Mouse (Mus musculus) MEL (cell line): ENCODE measurements around the gene Cdk15. TPM values are rescaled to one million over a fixed set of nuclear protein-coding genes. Genes with fewer than 3 reads are reported as not detected.
A peak's percentile ranks its signal among the peaks of the same experiment; 100 is the strongest.

ENCODE experiments used
- DNase-seq: peaks from one replicate; pipeline ENCODE4 v3.0.0; 2011; ENCODE audit warnings: low read depth, low spot score
- H3K27ac ChIP-seq: 2 replicates; pipeline ENCODE4 v1.5.1; 2012; ENCODE audit warnings: low read depth, mild to moderate bottlenecking, control low read depth, low read length, moderate library complexity; ENCODE audit not compliant: control insufficient read depth
- H3K27me3 ChIP-seq, 2 experiments: fragments of 150-350 bp in 1 of 2; sonication (generic) in 1 of 2; 2 replicates each; pipeline ENCODE4 v1.6.1; 2012; ENCODE audit warnings: low read length in 2 of 2, mild to moderate bottlenecking in 2 of 2, improper control_type of control experiment in 1 of 2, moderate library complexity in 1 of 2; ENCODE audit not compliant: insufficient read depth in 2 of 2, control insufficient read depth in 1 of 2
- H3K36me3 ChIP-seq, 2 experiments: 2 replicates each; pipeline ENCODE4 v1.6.1; 2012 to 2014; ENCODE audit warnings: low read length in 2 of 2, improper control_type of control experiment in 1 of 2, inconsistent platforms in 1 of 2, mild to moderate bottlenecking in 1 of 2; ENCODE audit not compliant: insufficient read depth in 2 of 2, control insufficient read depth in 1 of 2
- H3K4me1 ChIP-seq, 2 experiments: fragments of 150-350 bp in 1 of 2; sonication (generic) in 1 of 2; 2 replicates each; pipeline ENCODE4 v1.6.1; 2012; ENCODE audit warnings: low read length in 2 of 2, improper control_type of control experiment in 1 of 2, mild to moderate bottlenecking in 1 of 2; ENCODE audit not compliant: insufficient read depth in 2 of 2, control insufficient read depth in 1 of 2
- H3K4me3 ChIP-seq, 2 experiments: fragments of 150-350 bp in 1 of 2; sonication (generic) in 1 of 2; 2 replicates each; pipeline ENCODE4 v1.5.1; 2012; ENCODE audit warnings: low read depth in 2 of 2, low read length in 2 of 2, mild to moderate bottlenecking in 2 of 2, moderate library complexity in 2 of 2, control low read depth in 1 of 2, improper control_type of control experiment in 1 of 2; ENCODE audit not compliant: control insufficient read depth in 1 of 2, insufficient read depth in 1 of 2
- H3K79me2 ChIP-seq: 2 replicates; pipeline ENCODE4 v1.6.1; 2012; ENCODE audit warnings: mild to moderate bottlenecking, low read length, moderate library complexity; ENCODE audit not compliant: control insufficient read depth, poor library complexity, insufficient read depth
- H3K9ac ChIP-seq: 2 replicates; pipeline ENCODE4 v1.6.1; 2012; ENCODE audit warnings: low read depth, mild to moderate bottlenecking, control low read depth, low read length, moderate library complexity; ENCODE audit not compliant: control insufficient read depth, poor library complexity, severe bottlenecking
- H3K9me3 ChIP-seq: fragments of 150-350 bp; sonication (generic); replicated peaks from 2 replicates; pipeline ENCODE4 v1.6.1; 2012; ENCODE audit warnings: mild to moderate bottlenecking, low read length, improper control_type of control experiment, moderate library complexity; ENCODE audit not compliant: insufficient read depth
- CHD1 ChIP-seq: IDR thresholded peaks from 2 replicates; pipeline ENCODE4 v1.6.1; 2012; ENCODE audit warnings: low read depth, mild to moderate bottlenecking, inconsistent platforms, low read length, improper control_type of control experiment
- CTCF ChIP-seq, 3 experiments: IDR thresholded peaks in 2 of 3; conservative IDR thresholded peaks in 1 of 3; 2 replicates each; pipeline ENCODE4 v1.5.1; 2011 to 2012; ENCODE audit warnings: low read length in 3 of 3, low read depth in 2 of 3, mild to moderate bottlenecking in 2 of 3, improper control_type of control experiment in 1 of 3, inconsistent platforms in 1 of 3, mixed read lengths in 1 of 3, moderate library complexity in 1 of 3; ENCODE audit not compliant: control insufficient read depth in 1 of 3, insufficient read depth in 1 of 3, poor library complexity in 1 of 3, severe bottlenecking in 1 of 3
- ELF1 ChIP-seq: IDR thresholded peaks from 2 replicates; pipeline ENCODE4 v1.6.1; 2014; ENCODE audit warnings: low read depth, mild to moderate bottlenecking, inconsistent platforms, low read length, improper control_type of control experiment, moderate library complexity
- EP300 ChIP-seq, 2 experiments: IDR thresholded peaks; 2 replicates each; pipeline ENCODE4 v1.6.1; 2011; ENCODE audit warnings: improper control_type of control experiment in 2 of 2, low read length in 2 of 2, low read depth in 1 of 2, mild to moderate bottlenecking in 1 of 2
- ETS1 ChIP-seq: IDR thresholded peaks from 2 replicates; pipeline ENCODE4 v1.6.1; 2012; ENCODE audit warnings: low read depth, mild to moderate bottlenecking, inconsistent platforms, low read length, improper control_type of control experiment, moderate library complexity
- GATA1 ChIP-seq: IDR thresholded peaks from 2 replicates; pipeline ENCODE4 v1.6.1; 2011; ENCODE audit warnings: low read depth, low read length, improper control_type of control experiment
- HCFC1 ChIP-seq: IDR thresholded peaks from 2 replicates; pipeline ENCODE4 v1.6.1; 2012; ENCODE audit warnings: low read depth, mild to moderate bottlenecking, inconsistent platforms, low read length, improper control_type of control experiment, moderate library complexity
- MAFK ChIP-seq: IDR thresholded peaks from 2 replicates; pipeline ENCODE4 v1.6.1; 2011; ENCODE audit warnings: low read depth, mild to moderate bottlenecking, low read length, improper control_type of control experiment, borderline replicate concordance
- MAX ChIP-seq: IDR thresholded peaks from 2 replicates; pipeline ENCODE4 v1.6.1; 2011; ENCODE audit warnings: low read length, improper control_type of control experiment
- MYB ChIP-seq: IDR thresholded peaks from 2 replicates; pipeline ENCODE4 v1.6.1; 2011; ENCODE audit warnings: mild to moderate bottlenecking, low read depth, low read length, improper control_type of control experiment
- MYC ChIP-seq: IDR thresholded peaks from 2 replicates; pipeline ENCODE4 v1.6.1; 2011; ENCODE audit warnings: low read depth, mild to moderate bottlenecking, low read length, improper control_type of control experiment, moderate library complexity
- NELFE ChIP-seq: IDR thresholded peaks from 2 replicates; pipeline ENCODE4 v1.6.1; 2011; ENCODE audit warnings: low read depth, low read length, improper control_type of control experiment
- POLR2AphosphoS5 ChIP-seq: IDR thresholded peaks from 2 replicates; pipeline ENCODE4 v1.6.1; 2012; ENCODE audit warnings: low read depth, borderline replicate concordance, mild to moderate bottlenecking, inconsistent platforms, low read length, moderate library complexity, mixed read lengths
- RCOR1 ChIP-seq: IDR thresholded peaks from 2 replicates; pipeline ENCODE4 v1.6.1; 2012; ENCODE audit warnings: low read depth, mild to moderate bottlenecking, inconsistent platforms, low read length, improper control_type of control experiment
- SIN3A ChIP-seq: IDR thresholded peaks from 2 replicates; pipeline ENCODE4 v1.6.1; 2012; ENCODE audit warnings: low read length, improper control_type of control experiment, inconsistent platforms
- SMC3 ChIP-seq: IDR thresholded peaks from 2 replicates; pipeline ENCODE4 v1.6.1; 2011; ENCODE audit warnings: low read depth, low read length, improper control_type of control experiment
- TAL1 ChIP-seq: IDR thresholded peaks from 2 replicates; pipeline ENCODE4 v1.6.1; 2012; ENCODE audit warnings: mild to moderate bottlenecking, inconsistent platforms, low read length, moderate library complexity, mixed read lengths
- TCF12 ChIP-seq: IDR thresholded peaks from 2 replicates; pipeline ENCODE4 v1.6.1; 2014; ENCODE audit warnings: low read depth, mild to moderate bottlenecking, inconsistent platforms, low read length, improper control_type of control experiment, moderate library complexity
- UBTF ChIP-seq: IDR thresholded peaks from 2 replicates; pipeline ENCODE4 v1.6.1; 2012; ENCODE audit warnings: low read depth, mild to moderate bottlenecking, inconsistent platforms, low read length, improper control_type of control experiment, moderate library complexity, borderline replicate concordance; ENCODE audit not compliant: insufficient read depth
- USF1 ChIP-seq: IDR thresholded peaks from 2 replicates; pipeline ENCODE4 v1.6.1; 2014; ENCODE audit warnings: low read depth, mild to moderate bottlenecking, inconsistent platforms, low read length, improper control_type of control experiment, moderate library complexity
- ZC3H11A ChIP-seq: IDR thresholded peaks from 2 replicates; pipeline ENCODE4 v1.6.1; 2012; ENCODE audit warnings: low read depth, mild to moderate bottlenecking, inconsistent platforms, low read length, improper control_type of control experiment
- ZMIZ1 ChIP-seq: IDR thresholded peaks from 2 replicates; pipeline ENCODE4 v1.6.1; 2012; ENCODE audit warnings: low read depth, mild to moderate bottlenecking, inconsistent platforms, low read length, improper control_type of control experiment, moderate library complexity
- polyA plus RNA-seq, 2 experiments: library from polyadenylated mRNA; stranded (reverse) in 1 of 2; unstranded in 1 of 2; fragments of >175 nt in 1 of 2; fragments of >200 nt in 1 of 2; gene quantifications; 2 replicates each; pipeline versions ENCODE4 v1.2.1 to v1.2.4; 2012; ENCODE audit warnings: low replicate concordance in 2 of 2, low read depth in 1 of 2; ENCODE audit not compliant: insufficient read length in 2 of 2, insufficient read depth in 1 of 2, missing spikeins in 1 of 2
- total RNA-seq: library from RNA; depleted of rRNA; stranded (reverse); fragments of 300-350 nt; gene quantifications from 2 replicates; pipeline ENCODE4 v1.2.3, GENCODE M21; 2012

Cdk15 gene
- total and polyA plus RNA-seq, 3 experiments: not detected

DNA sequence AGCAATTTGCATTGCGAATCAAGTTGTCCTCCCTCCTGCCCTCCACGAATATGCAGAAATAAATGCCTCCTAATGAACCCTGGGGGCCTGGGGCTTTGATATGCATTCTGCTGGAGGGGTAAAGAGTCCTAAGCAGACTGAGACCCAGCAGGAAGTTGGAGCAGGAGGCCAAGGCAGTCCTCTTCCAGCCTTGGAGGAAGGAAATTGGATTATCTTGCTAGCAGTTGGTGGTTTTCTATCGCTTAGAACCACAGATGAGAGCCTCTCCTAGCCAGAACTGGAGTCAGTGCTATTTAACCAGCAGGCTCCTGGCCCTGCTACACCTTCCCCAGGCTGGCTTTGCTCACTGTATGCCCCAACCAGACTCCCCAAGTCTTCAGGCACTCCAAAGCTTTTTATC is 119.9 kb downstream of the Cdk15 start:
- Histone ChIP-seq H3K27ac (peak overlapping the region; percentile 78), H3K4me1 (peaks cover 13 to 23% of the 10 kb centered on the region in 2 experiments), H3K9ac (no peak overlapping the region; the same call in 1 of the 2 replicates), H3K36me3 (peaks cover 0 to 20% of the 10 kb centered on the region in 2 experiments; a peak in 2 of 4 replicates), H3K4me3 (no peak overlapping the region), H3K9me3 (no peaks in the 10 kb centered on the region), H3K79me2 (no peaks in the 10 kb centered on the region), H3K27me3 (no peaks in the 10 kb centered on the region)
- peak; percentile 80 for DNase-seq
- TF ChIP-seq POLR2AphosphoS5 (no peak), CTCF (IDR thresholded peaks at IDR 0.05 in 2 of 3, conservative IDR thresholded peaks at IDR 0.05 in 1 of 3; ENCODE audit: control insufficient read depth in 1 of 3, insufficient read depth in 1 of 3, low read depth in 2 of 3, low read length in 3 of 3, poor library complexity in 1 of 3, severe bottlenecking in 1 of 3) (no peak), ZMIZ1 (peak; percentile 38; the same call in 1 of the 2 replicates), ZC3H11A (no peak), RCOR1 (peak; percentile 82), TAL1 (peak; percentile 54), ETS1 (peak; percentile 86), MAX (peak; percentile 34; the same call in 1 of the 2 replicates), EP300 (IDR thresholded peaks at IDR 0.05; ENCODE audit: low read depth in 1 of 2, low read length in 2 of 2) (peak; percentile 97 to 98), TCF12 (peak; percentile 91), UBTF (no peak), CHD1 (no peak), MAFK (peak; percentile 48; the same call in 1 of the 2 replicates), HCFC1 (peak; percentile 36; the same call in 1 of the 2 replicates), SMC3 (no peak), SIN3A (peak; percentile 71), ELF1 (peak; percentile 55), NELFE (peak; percentile 53), MYC (0 out of 2 replicates have a peak, but pooled peaks have one; percentile 41), USF1 (0 out of 2 replicates have a peak, but pooled peaks have one; percentile 24), MYB (peak; percentile 93), GATA1 (peak; percentile 86)
